Comparison of ENCODE assay signal across 15 mouse cellular contexts in genomic region chr17:29818264-29818945, GRCm38 (mm10).
A peak's percentile ranks its signal among the peaks of the same experiment; 100 is the strongest.
DNase-seq lines count a peak whose midpoint lies in the region; ATAC-seq and TF ChIP-seq lines count a peak whose summit lies in the region.
"Had no signal": no experiment of that assay in that cellular context is flagged by ENCODE, and none has a peak within 500 bp of the region (broad histone marks: within the 10 kb centered on the region; RNA-seq: fewer than 3 reads in every experiment).

No protein-coding gene starts in this region.

- TF ChIP-seq CTCF in layer of hippocampus, adult 2 months (conservative IDR thresholded peaks at IDR 0.05) = no peak

- H3K4me2 ChIP-seq in midbrain, embryonic 14.5 days (ENCODE audit: low read length) = no peak overlapping the region
- H3K4me2 ChIP-seq in midbrain, embryonic 13.5 days (replicated peaks) = no peak overlapping the region
- H3K4me2 ChIP-seq in hindbrain, embryonic 16.5 days (ENCODE audit: low read length) = no peak overlapping the region
- H3K4me2 ChIP-seq: embryonic facial prominence, embryonic 12.5 days; heart, embryonic 13.5 days had no signal

- no peak overlapping the region for H3K9ac ChIP-seq in midbrain, embryonic 14.5 days (replicated peaks; ENCODE audit: low read length)
- no peak overlapping the region for H3K9ac ChIP-seq in midbrain, embryonic 13.5 days (replicated peaks)
- no peak overlapping the region for H3K9ac ChIP-seq in hindbrain, embryonic 16.5 days (ENCODE audit: low read depth, low read length)
- H3K9ac ChIP-seq: embryonic facial prominence, embryonic 12.5 days; heart, embryonic 13.5 days had no signal

- no peak for ATAC-seq in midbrain, embryonic 14.5 days (ENCODE audit: low FRiP score, low TSS enrichment)
- no peak for ATAC-seq in midbrain, embryonic 13.5 days
- ATAC-seq in hindbrain, embryonic 16.5 days = peak; percentile 67; the same call in 1 of the 2 replicates
- ATAC-seq: activated CD4-positive, CD25-positive, alpha-beta regulatory T cell, adult 4 months had no signal

- 30% methylated on average over 11 of the region's 11 CpGs for WGBS in midbrain, embryonic 14.5 days
- WGBS in midbrain, embryonic 13.5 days = 29% methylated on average over 11 of the region's 11 CpGs
- 30% methylated on average over 11 of the region's 11 CpGs for WGBS in forebrain, embryonic 10.5 days
- 26% methylated on average over 11 of the region's 11 CpGs for WGBS in hindbrain, embryonic 16.5 days

- no peaks in the 10 kb centered on the region for H3K9me3 ChIP-seq in midbrain, embryonic 14.5 days (ENCODE audit: control insufficient read depth, low read length)
- no peaks in the 10 kb centered on the region for H3K9me3 ChIP-seq in midbrain, embryonic 13.5 days
- no peaks in the 10 kb centered on the region for H3K9me3 ChIP-seq in forebrain, embryonic 10.5 days
- no peaks in the 10 kb centered on the region for H3K9me3 ChIP-seq in hindbrain, embryonic 16.5 days (ENCODE audit: control insufficient read depth, low read length)
- H3K9me3 ChIP-seq: embryonic facial prominence, embryonic 12.5 days; heart, embryonic 13.5 days had no signal

- peak; percentile 41 for DNase-seq in midbrain, embryonic 14.5 days
- DNase-seq in forebrain, embryonic 10.5 days (ENCODE audit: extremely low spot score, low spot score) = peak; percentile 55
- peak; percentile 65 for DNase-seq in retina, postnatal 1 day
- no peak for DNase-seq in cerebellum, postnatal 10 days
- DNase-seq in layer of hippocampus, adult 2 months (ENCODE audit: low spot score in 2 of 2) = no peak
- DNase-seq: cerebellum, adult 11-12 months; gastrocnemius, postnatal 25 days; layer of hippocampus, adult 9-11 months; left cerebral cortex, postnatal 4 days; thymus, postnatal 36 days had no signal

- no peaks in the 10 kb centered on the region for H3K36me3 ChIP-seq in midbrain, embryonic 14.5 days (ENCODE audit: control insufficient read depth, insufficient read depth, low read length)
- no peaks in the 10 kb centered on the region for H3K36me3 ChIP-seq in midbrain, embryonic 13.5 days
- no peaks in the 10 kb centered on the region for H3K36me3 ChIP-seq in forebrain, embryonic 10.5 days (replicated peaks)
- H3K36me3 ChIP-seq in hindbrain, embryonic 16.5 days (ENCODE audit: control insufficient read depth, insufficient read depth, low read length) = no peaks in the 10 kb centered on the region
- H3K36me3 ChIP-seq: embryonic facial prominence, embryonic 12.5 days; heart, embryonic 13.5 days had no signal

- H3K4me1 ChIP-seq in midbrain, embryonic 14.5 days (ENCODE audit: control insufficient read depth, insufficient read depth, low read length) = peaks cover 16% of the 10 kb centered on the region
- peaks cover 23% of the 10 kb centered on the region for H3K4me1 ChIP-seq in midbrain, embryonic 13.5 days (replicated peaks)
- H3K4me1 ChIP-seq in forebrain, embryonic 10.5 days = peaks cover 41% of the 10 kb centered on the region
- H3K4me1 ChIP-seq in hindbrain, embryonic 16.5 days (ENCODE audit: control insufficient read depth, insufficient read depth, low read depth, low read length) = peaks cover 6% of the 10 kb centered on the region

- no peak overlapping the region for H3K4me3 ChIP-seq in midbrain, embryonic 14.5 days (replicated peaks; ENCODE audit: low read depth, low read length)
- no peak overlapping the region for H3K4me3 ChIP-seq in midbrain, embryonic 13.5 days (replicated peaks)
- H3K4me3 ChIP-seq in forebrain, embryonic 10.5 days = no peak overlapping the region
- no peak overlapping the region for H3K4me3 ChIP-seq in hindbrain, embryonic 16.5 days (ENCODE audit: low read length)
- no peak overlapping the region for H3K4me3 ChIP-seq in layer of hippocampus, adult 2 months
- H3K4me3 ChIP-seq: embryonic facial prominence, embryonic 12.5 days; heart, embryonic 13.5 days had no signal

- H3K27me3 ChIP-seq in midbrain, embryonic 14.5 days (ENCODE audit: control insufficient read depth, insufficient read depth, low read length) = no peaks in the 10 kb centered on the region
- no peaks in the 10 kb centered on the region for H3K27me3 ChIP-seq in midbrain, embryonic 13.5 days
- H3K27me3 ChIP-seq in forebrain, embryonic 10.5 days (ENCODE audit: poor library complexity, severe bottlenecking) = peaks cover 84% of the 10 kb centered on the region
- no peaks in the 10 kb centered on the region for H3K27me3 ChIP-seq in hindbrain, embryonic 16.5 days (replicated peaks; ENCODE audit: control insufficient read depth, insufficient read depth, low read length)
- H3K27me3 ChIP-seq: embryonic facial prominence, embryonic 12.5 days had no signal

- no peak overlapping the region for H3K27ac ChIP-seq in midbrain, embryonic 14.5 days (replicated peaks; ENCODE audit: low read depth, low read length)
- no peak overlapping the region; the same call in 1 of the 2 replicates for H3K27ac ChIP-seq in midbrain, embryonic 13.5 days
- H3K27ac ChIP-seq in forebrain, embryonic 10.5 days = 0 out of 2 replicates have a peak overlapping the region, but pooled peaks have one; percentile 4
- H3K27ac ChIP-seq in hindbrain, embryonic 16.5 days (ENCODE audit: low read depth, low read length) = no peak overlapping the region
- H3K27ac ChIP-seq in layer of hippocampus, adult 2 months = no peak overlapping the region
- H3K27ac ChIP-seq: embryonic facial prominence, embryonic 12.5 days; heart, embryonic 13.5 days had no signal

Comparison
In these comparisons a context has a peak if more than half of its experiments do, and no peak if none do; other contexts are left out.
1. DNase-seq: peak in midbrain, embryonic 14.5 days (single experiment), forebrain, embryonic 10.5 days (single experiment) and retina, postnatal 1 day (single experiment); none in cerebellum, postnatal 10 days (0 of 2) and layer of hippocampus, adult 2 months (0 of 2).